Mouse (Mus musculus): Measurements from ENCODE around the gene Tns1. TPM values are rescaled to one million over a fixed set of nuclear protein-coding genes. Genes with fewer than 3 reads are reported as not detected.

Gene Tns1
- polyA plus RNA-seq, 1 experiment: 118 TPM

DNA sequence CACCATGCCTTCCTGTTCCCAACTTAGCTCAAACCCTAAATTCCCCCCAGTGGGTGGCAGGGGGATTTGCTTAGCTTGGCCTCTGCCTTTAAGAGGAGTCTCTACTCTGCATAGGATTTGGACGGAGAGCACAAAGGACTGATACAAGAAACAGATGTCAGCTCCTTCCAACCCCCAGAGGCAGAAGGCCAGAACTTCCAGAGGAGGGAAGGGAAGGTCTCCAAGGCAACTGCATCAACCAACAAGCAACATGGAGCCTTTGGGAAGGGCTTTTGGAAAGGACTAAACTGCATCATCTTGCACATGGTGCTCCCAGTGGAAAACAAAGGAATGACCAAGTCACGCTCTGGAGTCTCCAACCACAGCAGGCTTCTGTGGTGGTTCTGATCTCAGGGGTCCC lies 182.0 kb downstream of the Tns1 start:
- no peak for TF ChIP-seq MAX (IDR thresholded peaks at IDR 0.05)
- no peak for TF ChIP-seq CEBPB (IDR thresholded peaks at IDR 0.05; ENCODE audit: low read depth)
- no peak for TF ChIP-seq CTCF (IDR thresholded peaks at IDR 0.05; ENCODE audit: control insufficient read depth, insufficient read depth, insufficient read length)
- no peak for TF ChIP-seq FOSL1 (IDR thresholded peaks at IDR 0.05; ENCODE audit: insufficient read depth, low read length, poor library complexity, severe bottlenecking)
- no peak for TF ChIP-seq USF1 (IDR thresholded peaks at IDR 0.05; ENCODE audit: low read depth)
- no peak for TF ChIP-seq MYOG (IDR thresholded peaks at IDR 0.05; ENCODE audit: control insufficient read depth, extremely low read depth, insufficient read length)
- no peak for TF ChIP-seq MYOD1 (IDR thresholded peaks at IDR 0.05; ENCODE audit: control insufficient read depth, insufficient read length, low read depth)
- Histone ChIP-seq H3K27me3 (ENCODE audit: control insufficient read depth, insufficient read depth, insufficient read length) (no peaks in the 10 kb centered on the region), H3ac (ENCODE audit: control insufficient read depth, insufficient read length, low read depth) (no peak overlapping the region), H3K79me3 (ENCODE audit: low read depth) (no peaks in the 10 kb centered on the region), H3K4me3 (ENCODE audit: insufficient read depth, poor library complexity, severe bottlenecking) (no peak overlapping the region), H3K79me2 (ENCODE audit: control insufficient read depth, insufficient read depth) (peaks cover 15% of the 10 kb centered on the region), H3K36me3 (ENCODE audit: control insufficient read depth, insufficient read depth) (peaks cover 38% of the 10 kb centered on the region)

GRCm38 (mm10) chr1:73941697-73942096 lies 182.6 kb downstream of the Tns1 start:
- Histone ChIP-seq H3ac (ENCODE audit: control insufficient read depth, insufficient read length, low read depth) (no peak overlapping the region), H3K4me3 (ENCODE audit: insufficient read depth, poor library complexity, severe bottlenecking) (no peak overlapping the region), H3K27me3 (ENCODE audit: control insufficient read depth, insufficient read depth, insufficient read length) (no peaks in the 10 kb centered on the region), H3K36me3 (ENCODE audit: control insufficient read depth, insufficient read depth) (peaks cover 40% of the 10 kb centered on the region), H3K79me2 (ENCODE audit: control insufficient read depth, insufficient read depth) (peaks cover 13% of the 10 kb centered on the region), H3K79me3 (ENCODE audit: low read depth) (no peaks in the 10 kb centered on the region)
- TF ChIP-seq USF1 (IDR thresholded peaks at IDR 0.05; ENCODE audit: low read depth) (no peak), FOSL1 (IDR thresholded peaks at IDR 0.05; ENCODE audit: insufficient read depth, low read length, poor library complexity, severe bottlenecking) (no peak), CTCF (IDR thresholded peaks at IDR 0.05; ENCODE audit: control insufficient read depth, insufficient read depth, insufficient read length) (no peak), MYOG (IDR thresholded peaks at IDR 0.05; ENCODE audit: control insufficient read depth, extremely low read depth, insufficient read length) (no peak), MAX (IDR thresholded peaks at IDR 0.05) (no peak)

- no peaks in the 10 kb centered on the region for H3K27me3 ChIP-seq (ENCODE audit: control insufficient read depth, insufficient read depth, insufficient read length)
- TF ChIP-seq MAX (IDR thresholded peaks at IDR 0.05): no peak
- TF ChIP-seq USF1 (IDR thresholded peaks at IDR 0.05; ENCODE audit: low read depth): no peak
- no peak for TF ChIP-seq FOSL1 (IDR thresholded peaks at IDR 0.05; ENCODE audit: insufficient read depth, low read length, poor library complexity, severe bottlenecking)
- TF ChIP-seq CEBPB (IDR thresholded peaks at IDR 0.05; ENCODE audit: low read depth): no peak
- no peak for TF ChIP-seq MYOG (IDR thresholded peaks at IDR 0.05; ENCODE audit: control insufficient read depth, extremely low read depth, insufficient read length)
- no peak overlapping the region for H3K4me3 ChIP-seq (ENCODE audit: insufficient read depth, poor library complexity, severe bottlenecking)
- no peaks in the 10 kb centered on the region for H3K79me3 ChIP-seq (ENCODE audit: low read depth)
- H3K36me3 ChIP-seq (ENCODE audit: control insufficient read depth, insufficient read depth): peaks cover 50% of the 10 kb centered on the region
- no peak overlapping the region for H3ac ChIP-seq (ENCODE audit: control insufficient read depth, insufficient read length, low read depth)
- peaks cover 2% of the 10 kb centered on the region for H3K79me2 ChIP-seq (ENCODE audit: control insufficient read depth, insufficient read depth)
Observed at GRCm38 (mm10) chr1:73940491-73941204, 183.6 kb downstream of the Tns1 start.

DNA sequence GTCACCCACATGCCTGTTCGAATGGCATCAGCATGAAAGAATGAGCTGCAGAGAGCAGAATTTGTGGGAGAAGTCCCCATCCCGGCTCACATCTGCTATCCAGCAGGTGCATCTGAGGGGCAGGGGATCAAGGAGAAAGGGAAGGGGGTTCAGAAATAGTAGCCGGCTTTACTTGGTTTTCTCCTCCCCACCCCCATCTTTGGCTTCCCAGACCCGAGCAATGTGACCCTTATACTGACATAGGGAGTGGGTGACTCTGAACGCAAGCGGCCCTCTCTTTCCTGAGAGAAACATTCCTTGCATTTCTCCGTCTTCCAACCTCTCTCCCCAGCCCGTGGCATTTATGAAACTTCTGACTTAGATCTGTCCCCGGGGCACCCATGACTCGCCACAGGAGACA lies 185.7 kb downstream of the Tns1 start:
- no peak overlapping the region for H3ac ChIP-seq (ENCODE audit: control insufficient read depth, insufficient read length, low read depth)
- no peaks in the 10 kb centered on the region for H3K27me3 ChIP-seq (ENCODE audit: control insufficient read depth, insufficient read depth, insufficient read length)
- no peaks in the 10 kb centered on the region for H3K79me2 ChIP-seq (ENCODE audit: control insufficient read depth, insufficient read depth)
- H3K4me3 ChIP-seq (ENCODE audit: insufficient read depth, poor library complexity, severe bottlenecking): no peak overlapping the region
- TF ChIP-seq MAX (IDR thresholded peaks at IDR 0.05): no peak
- no peak for TF ChIP-seq CTCF (IDR thresholded peaks at IDR 0.05; ENCODE audit: control insufficient read depth, insufficient read depth, insufficient read length)
- no peak for TF ChIP-seq MYOD1 (IDR thresholded peaks at IDR 0.05; ENCODE audit: control insufficient read depth, insufficient read length, low read depth)
- no peak for TF ChIP-seq USF1 (IDR thresholded peaks at IDR 0.05; ENCODE audit: low read depth)
- TF ChIP-seq CEBPB (IDR thresholded peaks at IDR 0.05; ENCODE audit: low read depth): no peak
- TF ChIP-seq MYOG (IDR thresholded peaks at IDR 0.05; ENCODE audit: control insufficient read depth, extremely low read depth, insufficient read length): no peak
- TF ChIP-seq FOSL1 (IDR thresholded peaks at IDR 0.05; ENCODE audit: insufficient read depth, low read length, poor library complexity, severe bottlenecking): no peak
- no peaks in the 10 kb centered on the region for H3K79me3 ChIP-seq (ENCODE audit: low read depth)
- H3K36me3 ChIP-seq (ENCODE audit: control insufficient read depth, insufficient read depth): peaks cover 66% of the 10 kb centered on the region

DNA sequence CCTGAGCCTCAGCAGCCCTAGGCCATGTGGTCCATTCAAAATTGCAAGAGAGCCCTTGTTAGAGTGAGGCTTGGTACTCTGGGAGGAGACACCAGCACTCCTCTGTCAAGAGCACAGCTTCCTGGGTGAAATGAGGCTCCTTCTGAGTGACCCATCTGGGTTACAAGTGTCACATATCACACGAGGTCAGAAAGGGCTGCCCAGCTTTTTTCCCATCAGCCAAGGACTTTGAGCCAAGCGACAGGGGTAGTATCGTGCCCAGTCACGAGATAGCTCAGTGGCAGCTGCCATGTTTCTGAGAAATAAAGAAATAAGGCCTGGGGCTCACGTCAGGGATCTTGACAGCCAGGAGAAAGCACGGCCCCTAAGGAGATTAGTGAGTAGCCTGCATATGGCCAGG lies 186.4 kb downstream of the Tns1 start:
- Histone ChIP-seq H3K4me3 (ENCODE audit: insufficient read depth, poor library complexity, severe bottlenecking) (no peak overlapping the region), H3ac (ENCODE audit: control insufficient read depth, insufficient read length, low read depth) (no peak overlapping the region), H3K79me2 (ENCODE audit: control insufficient read depth, insufficient read depth) (no peaks in the 10 kb centered on the region), H3K36me3 (ENCODE audit: control insufficient read depth, insufficient read depth) (peaks cover 66% of the 10 kb centered on the region), H3K27me3 (ENCODE audit: control insufficient read depth, insufficient read depth, insufficient read length) (no peaks in the 10 kb centered on the region), H3K79me3 (ENCODE audit: low read depth) (no peaks in the 10 kb centered on the region)
- no peak for TF ChIP-seq FOSL1 (IDR thresholded peaks at IDR 0.05; ENCODE audit: insufficient read depth, low read length, poor library complexity, severe bottlenecking)
- TF ChIP-seq USF1 (IDR thresholded peaks at IDR 0.05; ENCODE audit: low read depth): no peak

GRCm38 (mm10) chr1:73936537-73936936 lies 187.7 kb downstream of the Tns1 start:
- H3K79me2 ChIP-seq (ENCODE audit: control insufficient read depth, insufficient read depth): no peaks in the 10 kb centered on the region
- TF ChIP-seq FOSL1 (IDR thresholded peaks at IDR 0.05; ENCODE audit: insufficient read depth, low read length, poor library complexity, severe bottlenecking) (no peak), MAX (IDR thresholded peaks at IDR 0.05) (no peak), MYOD1 (IDR thresholded peaks at IDR 0.05; ENCODE audit: control insufficient read depth, insufficient read length, low read depth) (no peak), CTCF (IDR thresholded peaks at IDR 0.05; ENCODE audit: control insufficient read depth, insufficient read depth, insufficient read length) (no peak), MYOG (IDR thresholded peaks at IDR 0.05; ENCODE audit: control insufficient read depth, extremely low read depth, insufficient read length) (no peak), USF1 (IDR thresholded peaks at IDR 0.05; ENCODE audit: low read depth) (no peak), CEBPB (IDR thresholded peaks at IDR 0.05; ENCODE audit: low read depth) (no peak)
- H3ac ChIP-seq (ENCODE audit: control insufficient read depth, insufficient read length, low read depth): no peak overlapping the region
- no peak overlapping the region for H3K4me3 ChIP-seq (ENCODE audit: insufficient read depth, poor library complexity, severe bottlenecking)
- peaks cover 63% of the 10 kb centered on the region for H3K36me3 ChIP-seq (ENCODE audit: control insufficient read depth, insufficient read depth)
- H3K79me3 ChIP-seq (ENCODE audit: low read depth): no peaks in the 10 kb centered on the region
- H3K27me3 ChIP-seq (ENCODE audit: control insufficient read depth, insufficient read depth, insufficient read length): no peaks in the 10 kb centered on the region

Data from C2C12 (cell line).